Mouse (Mus musculus): ENCODE data around the gene Robo1. TPM values are rescaled to one million over a fixed set of nuclear protein-coding genes. Genes with fewer than 3 reads are reported as not detected.

Robo1 gene
- polyA plus RNA-seq, 1 experiment from 2014 or later = 20.6 TPM

DNA sequence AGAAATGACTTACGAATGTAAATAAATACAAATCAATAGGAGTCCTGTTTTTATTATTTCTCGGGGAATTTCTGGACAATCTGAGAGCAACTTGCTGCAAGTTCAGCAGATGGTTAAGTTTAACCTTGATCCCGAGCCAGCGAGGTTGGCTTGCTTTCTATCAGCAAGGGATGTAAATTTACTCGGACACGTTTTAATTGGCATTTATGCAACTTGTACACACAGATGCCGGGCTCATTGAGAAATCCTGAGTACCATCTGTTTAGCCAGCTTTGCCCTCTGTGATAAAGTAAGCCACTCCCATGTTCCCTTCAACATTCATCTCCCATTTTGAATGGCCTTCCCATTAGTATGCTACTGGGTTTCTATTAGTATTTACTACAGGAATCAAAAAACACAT is 580.0 kb downstream of the Robo1 start:
- Histone ChIP-seq H3K27ac (ENCODE audit: low read depth, low read length) (no peak overlapping the region), H3K9me3 (replicated peaks; ENCODE audit: control insufficient read depth, low read length) (no peaks in the 10 kb centered on the region), H3K4me2 (no peak overlapping the region), H3K4me1 (ENCODE audit: control insufficient read depth, insufficient read depth, low read length) (peaks cover 4% of the 10 kb centered on the region; the same call in 1 of the 2 replicates), H3K9ac (ENCODE audit: low read depth, low read length) (no peak overlapping the region), H3K27me3 (ENCODE audit: control insufficient read depth, insufficient read depth, low read length) (no peaks in the 10 kb centered on the region), H3K36me3 (ENCODE audit: control insufficient read depth, insufficient read depth, low read length) (no peaks in the 10 kb centered on the region), H3K4me3 (ENCODE audit: low read depth, low read length) (no peak overlapping the region)
- no peak for ATAC-seq (replicated peaks; ENCODE audit: insufficient number of reproducible peaks, low FRiP score, low TSS enrichment)
- 75% methylated on average over 7 of the region's 7 CpGs for WGBS (ENCODE audit: insufficient replicate concordance)

DNA sequence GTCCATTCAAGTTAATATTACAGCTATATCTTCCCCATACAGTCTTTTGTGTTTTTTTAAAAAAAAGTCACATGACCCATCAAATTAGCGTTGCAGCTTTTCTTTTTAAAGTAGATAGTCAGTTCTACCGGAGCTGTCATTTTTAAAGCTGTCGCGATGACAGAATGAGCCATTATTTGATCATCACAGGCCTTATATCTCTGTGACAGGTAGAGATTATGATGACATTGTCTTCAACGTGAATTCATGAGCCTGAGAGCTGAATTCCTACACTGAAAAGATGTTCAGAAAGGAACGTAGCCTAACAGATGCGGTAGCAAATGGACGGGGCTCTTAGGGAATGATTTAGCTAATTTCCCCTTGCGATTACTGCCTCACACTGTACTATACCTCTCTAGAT is 581.3 kb downstream of the Robo1 start:
- Histone ChIP-seq H3K9ac (ENCODE audit: low read depth, low read length) (no peak overlapping the region), H3K36me3 (ENCODE audit: control insufficient read depth, insufficient read depth, low read length) (no peaks in the 10 kb centered on the region), H3K4me3 (ENCODE audit: low read depth, low read length) (no peak overlapping the region), H3K4me2 (no peak overlapping the region), H3K4me1 (ENCODE audit: control insufficient read depth, insufficient read depth, low read length) (peaks cover 4% of the 10 kb centered on the region; the same call in 1 of the 2 replicates), H3K27ac (ENCODE audit: low read depth, low read length) (no peak overlapping the region), H3K27me3 (ENCODE audit: control insufficient read depth, insufficient read depth, low read length) (no peaks in the 10 kb centered on the region), H3K9me3 (replicated peaks; ENCODE audit: control insufficient read depth, low read length) (no peaks in the 10 kb centered on the region)
- ATAC-seq (replicated peaks; ENCODE audit: insufficient number of reproducible peaks, low FRiP score, low TSS enrichment) = no peak
- 79% methylated on average over 9 of the region's 9 CpGs for WGBS (ENCODE audit: insufficient replicate concordance)

DNA sequence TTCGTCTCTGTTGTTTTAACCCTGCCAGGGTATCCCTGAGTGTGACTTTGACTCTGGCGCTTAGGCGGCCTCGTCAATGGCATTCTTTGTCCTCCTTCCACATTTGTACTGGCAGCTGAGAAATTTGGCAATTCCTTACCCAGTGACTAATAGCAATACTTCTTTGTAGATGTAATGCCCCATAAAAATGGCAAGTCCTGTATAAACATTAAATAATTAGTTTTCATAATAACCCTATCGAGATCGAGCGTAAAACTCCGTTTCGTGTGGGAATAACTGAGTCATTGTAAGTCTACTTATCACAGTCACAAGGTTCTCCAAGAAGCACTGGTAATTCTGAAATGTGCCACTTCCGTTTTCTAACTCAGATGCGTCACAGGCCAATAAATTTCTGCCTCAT is 589.0 kb downstream of the Robo1 start:
- H3K36me3 ChIP-seq (ENCODE audit: control insufficient read depth, insufficient read depth, low read length) = no peaks in the 10 kb centered on the region
- WGBS (ENCODE audit: insufficient replicate concordance) = 75% methylated on average over 11 of the region's 11 CpGs
- no peaks in the 10 kb centered on the region for H3K9me3 ChIP-seq (replicated peaks; ENCODE audit: control insufficient read depth, low read length)
- H3K27me3 ChIP-seq (ENCODE audit: control insufficient read depth, insufficient read depth, low read length) = no peaks in the 10 kb centered on the region
- ATAC-seq (replicated peaks; ENCODE audit: insufficient number of reproducible peaks, low FRiP score, low TSS enrichment) = no peak
- H3K9ac ChIP-seq (ENCODE audit: low read depth, low read length) = no peak overlapping the region
- no peak overlapping the region for H3K27ac ChIP-seq (ENCODE audit: low read depth, low read length)
- no peak overlapping the region for H3K4me3 ChIP-seq (ENCODE audit: low read depth, low read length)
- H3K4me1 ChIP-seq (ENCODE audit: control insufficient read depth, insufficient read depth, low read length) = no peaks in the 10 kb centered on the region
- H3K4me2 ChIP-seq = no peak overlapping the region

DNA sequence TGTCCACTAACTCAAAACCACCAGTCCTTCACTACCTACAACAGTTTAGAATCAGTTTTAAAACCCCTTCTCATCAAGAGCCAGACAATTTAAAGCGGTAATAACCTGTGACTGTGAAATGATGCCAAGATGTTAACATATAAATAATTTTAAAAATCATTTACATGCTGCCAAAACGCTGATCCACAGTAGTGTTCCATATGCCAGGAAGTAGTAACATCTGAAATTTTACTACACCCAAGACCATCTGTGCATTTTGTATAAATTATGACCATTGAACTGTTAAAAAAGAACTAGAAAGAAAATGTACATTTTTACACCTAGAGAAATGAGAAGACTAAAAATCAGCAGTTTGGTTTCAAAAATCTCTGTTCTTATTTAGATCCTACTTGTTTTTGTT is 600.8 kb downstream of the Robo1 start:
- ATAC-seq (replicated peaks; ENCODE audit: insufficient number of reproducible peaks, low FRiP score, low TSS enrichment) = no peak
- WGBS (ENCODE audit: insufficient replicate concordance) = 83% methylated on average over 2 of the region's 2 CpGs
- H3K9me3 ChIP-seq (replicated peaks; ENCODE audit: control insufficient read depth, low read length) = no peaks in the 10 kb centered on the region
- no peak overlapping the region for H3K4me2 ChIP-seq
- H3K27ac ChIP-seq (ENCODE audit: low read depth, low read length) = no peak overlapping the region
- H3K27me3 ChIP-seq (ENCODE audit: control insufficient read depth, insufficient read depth, low read length) = no peaks in the 10 kb centered on the region
- no peaks in the 10 kb centered on the region for H3K4me1 ChIP-seq (ENCODE audit: control insufficient read depth, insufficient read depth, low read length)
- H3K9ac ChIP-seq (ENCODE audit: low read depth, low read length) = no peak overlapping the region
- no peak overlapping the region for H3K4me3 ChIP-seq (ENCODE audit: low read depth, low read length)
- H3K36me3 ChIP-seq (ENCODE audit: control insufficient read depth, insufficient read depth, low read length) = no peaks in the 10 kb centered on the region

DNA sequence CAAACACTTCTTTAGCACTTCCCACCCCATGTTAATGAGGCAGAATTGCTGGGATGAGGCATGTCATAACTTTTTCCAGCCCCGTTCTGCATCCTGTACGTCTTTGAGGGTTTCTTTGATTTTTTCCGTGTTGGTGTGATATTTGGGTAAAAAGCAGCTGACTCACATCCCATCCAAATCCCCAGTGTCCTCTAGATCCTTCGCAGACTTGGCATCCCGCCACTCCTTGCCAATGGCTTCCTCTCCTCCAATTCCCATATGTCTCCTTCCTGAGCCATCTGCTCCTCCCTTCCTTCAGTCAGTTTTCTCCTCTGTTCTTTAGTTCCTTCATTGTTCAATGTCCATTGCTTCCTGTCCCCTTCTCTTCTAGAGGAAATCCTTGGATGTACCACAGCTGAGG is 605.0 kb downstream of the Robo1 start:
- H3K4me3 ChIP-seq (ENCODE audit: low read depth, low read length) = no peak overlapping the region
- 49% methylated on average over 5 of the region's 5 CpGs for WGBS (ENCODE audit: insufficient replicate concordance)
- no peak overlapping the region for H3K9ac ChIP-seq (ENCODE audit: low read depth, low read length)
- no peak overlapping the region for H3K4me2 ChIP-seq
- H3K4me1 ChIP-seq (ENCODE audit: control insufficient read depth, insufficient read depth, low read length) = no peaks in the 10 kb centered on the region
- H3K27me3 ChIP-seq (ENCODE audit: control insufficient read depth, insufficient read depth, low read length) = no peaks in the 10 kb centered on the region
- H3K27ac ChIP-seq (ENCODE audit: low read depth, low read length) = no peak overlapping the region
- H3K36me3 ChIP-seq (ENCODE audit: control insufficient read depth, insufficient read depth, low read length) = no peaks in the 10 kb centered on the region
- H3K9me3 ChIP-seq (replicated peaks; ENCODE audit: control insufficient read depth, low read length) = no peaks in the 10 kb centered on the region
- no peak for ATAC-seq (replicated peaks; ENCODE audit: insufficient number of reproducible peaks, low FRiP score, low TSS enrichment)

DNA sequence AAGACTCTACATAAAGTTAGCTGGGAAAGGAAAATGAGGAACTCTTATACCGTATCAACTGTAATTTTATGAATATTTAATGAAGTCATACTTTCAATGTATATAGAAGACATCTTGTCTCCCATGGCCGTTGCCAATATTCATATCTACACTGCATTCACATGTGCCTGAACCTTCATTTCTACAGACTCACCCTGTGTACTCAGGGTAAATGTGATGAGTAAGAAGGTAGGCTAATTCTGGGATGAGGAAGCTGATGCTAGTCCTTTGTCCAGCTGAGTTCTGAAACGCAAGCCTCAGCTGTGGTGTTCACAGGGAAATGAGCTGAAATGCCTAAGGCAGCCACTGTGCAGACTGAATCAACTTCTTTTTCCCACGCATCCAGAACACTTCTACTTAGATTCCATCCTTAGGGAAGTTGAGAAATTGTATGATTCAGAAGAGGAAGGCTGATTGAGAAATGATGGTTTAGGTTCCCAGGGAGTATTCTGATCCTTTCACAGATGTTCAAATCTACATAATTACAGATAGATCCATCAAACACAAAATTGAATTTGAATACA is 606.0 kb downstream of the Robo1 start:
- no peak for ATAC-seq (replicated peaks; ENCODE audit: insufficient number of reproducible peaks, low FRiP score, low TSS enrichment)
- Histone ChIP-seq H3K9ac (ENCODE audit: low read depth, low read length) (no peak overlapping the region), H3K27ac (ENCODE audit: low read depth, low read length) (no peak overlapping the region), H3K36me3 (ENCODE audit: control insufficient read depth, insufficient read depth, low read length) (no peaks in the 10 kb centered on the region), H3K9me3 (replicated peaks; ENCODE audit: control insufficient read depth, low read length) (no peaks in the 10 kb centered on the region), H3K4me2 (no peak overlapping the region), H3K4me3 (ENCODE audit: low read depth, low read length) (no peak overlapping the region), H3K4me1 (ENCODE audit: control insufficient read depth, insufficient read depth, low read length) (no peaks in the 10 kb centered on the region), H3K27me3 (ENCODE audit: control insufficient read depth, insufficient read depth, low read length) (no peaks in the 10 kb centered on the region)
- 77% methylated on average over 4 of the region's 4 CpGs for WGBS (ENCODE audit: insufficient replicate concordance)

DNA sequence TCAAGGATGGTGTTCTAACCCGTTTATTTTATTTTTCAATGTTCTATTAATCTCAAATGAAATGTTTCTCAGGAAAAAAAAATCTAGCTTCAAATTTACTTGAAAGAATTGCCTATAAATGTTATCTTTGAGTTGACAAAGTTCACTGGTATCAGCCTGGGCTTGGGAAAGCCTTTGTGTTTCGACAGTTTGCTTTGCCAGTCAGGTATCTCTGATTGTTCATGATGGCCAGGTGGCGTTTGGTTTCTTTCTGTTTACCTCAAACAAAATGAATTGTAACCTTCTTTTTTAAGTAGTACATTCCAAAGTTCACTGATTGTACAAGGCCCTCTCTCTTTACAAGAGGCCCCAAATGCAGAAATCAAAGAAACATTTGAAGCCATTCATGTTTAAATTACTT is 611.9 kb downstream of the Robo1 start:
- 62% methylated on average over 3 of the region's 3 CpGs for WGBS (ENCODE audit: insufficient replicate concordance)
- no peak for ATAC-seq (replicated peaks; ENCODE audit: insufficient number of reproducible peaks, low FRiP score, low TSS enrichment)
- Histone ChIP-seq H3K4me1 (ENCODE audit: control insufficient read depth, insufficient read depth, low read length) (peaks cover 3% of the 10 kb centered on the region; the same call in 1 of the 2 replicates), H3K27ac (ENCODE audit: low read depth, low read length) (no peak overlapping the region), H3K9me3 (replicated peaks; ENCODE audit: control insufficient read depth, low read length) (no peaks in the 10 kb centered on the region), H3K4me2 (no peak overlapping the region), H3K36me3 (ENCODE audit: control insufficient read depth, insufficient read depth, low read length) (no peaks in the 10 kb centered on the region), H3K9ac (ENCODE audit: low read depth, low read length) (no peak overlapping the region), H3K4me3 (ENCODE audit: low read depth, low read length) (no peak overlapping the region), H3K27me3 (ENCODE audit: control insufficient read depth, insufficient read depth, low read length) (no peaks in the 10 kb centered on the region)

DNA sequence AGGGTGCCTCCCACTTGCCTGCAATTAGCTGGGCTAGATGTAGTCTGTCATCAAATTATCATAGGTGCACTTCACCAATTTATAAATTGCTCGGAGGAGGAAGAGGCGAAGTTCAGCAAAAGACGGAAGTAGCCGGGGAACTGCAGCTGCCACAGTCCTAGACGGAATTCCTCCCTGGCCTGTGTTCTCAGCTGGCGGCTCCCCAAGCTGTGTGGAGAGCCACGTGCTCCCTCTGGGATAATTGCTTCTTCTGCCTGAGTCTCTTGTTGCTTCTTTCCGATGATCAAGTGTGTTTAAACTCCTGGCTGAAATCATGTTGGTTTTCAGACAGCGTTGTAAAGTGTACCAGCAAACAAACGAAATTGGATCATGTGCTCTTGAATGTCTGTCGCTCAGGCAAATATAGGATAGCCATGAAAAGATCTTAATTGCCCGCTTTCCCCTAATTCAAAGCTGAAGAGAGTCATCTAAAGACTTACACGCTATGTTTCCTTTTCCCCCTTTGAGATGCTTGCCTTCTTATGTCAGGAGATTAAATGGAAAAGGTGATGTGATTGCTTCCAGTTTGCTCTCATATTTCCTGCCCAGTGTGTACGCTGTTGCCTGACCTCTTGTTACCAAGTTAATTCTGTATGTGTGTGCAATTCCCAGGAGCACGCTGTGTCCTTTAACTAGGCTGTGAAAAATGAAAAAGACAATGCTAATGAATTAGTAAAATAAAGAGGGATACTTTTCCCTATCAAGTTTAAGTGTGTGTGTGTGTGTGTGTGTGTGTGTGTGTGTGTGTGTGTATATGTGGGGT is 616.5 kb downstream of the Robo1 start:
- H3K9me3 ChIP-seq (replicated peaks; ENCODE audit: control insufficient read depth, low read length) = no peaks in the 10 kb centered on the region
- no peaks in the 10 kb centered on the region for H3K27me3 ChIP-seq (ENCODE audit: control insufficient read depth, insufficient read depth, low read length)
- WGBS (ENCODE audit: insufficient replicate concordance) = 37% methylated on average over 15 of the region's 15 CpGs
- no peak overlapping the region for H3K9ac ChIP-seq (ENCODE audit: low read depth, low read length)
- no peak for ATAC-seq (replicated peaks; ENCODE audit: insufficient number of reproducible peaks, low FRiP score, low TSS enrichment)
- H3K27ac ChIP-seq (ENCODE audit: low read depth, low read length) = no peak overlapping the region
- H3K4me2 ChIP-seq = peak overlapping the region; percentile 47
- no peaks in the 10 kb centered on the region for H3K36me3 ChIP-seq (ENCODE audit: control insufficient read depth, insufficient read depth, low read length)
- H3K4me3 ChIP-seq (ENCODE audit: low read depth, low read length) = no peak overlapping the region
- peaks cover 3% of the 10 kb centered on the region; the same call in 1 of the 2 replicates for H3K4me1 ChIP-seq (ENCODE audit: control insufficient read depth, insufficient read depth, low read length)

All from heart, embryonic 11.5 days (tissue).